Mouse (Mus musculus): ENCODE results near the gene Gm13306. TPM values are rescaled to one million over a fixed set of nuclear protein-coding genes. Genes with fewer than 3 reads are reported as not detected.

Gene Gm13306
- polyA plus RNA-seq (2021; fragmentation: Nextera tagmentation) = 24.6 and 50.3 TPM in 2 replicates
- long read RNA-seq, experiment 1, partial matches to known transcripts = 5 of 26 reads
- long read RNA-seq, experiment 1, other reads (novel, unspliced or antisense) = 19 of 26 reads
- long read RNA-seq, experiment 2, partial matches to known transcripts = 1 of 12 reads
- long read RNA-seq, experiment 2, other reads (novel, unspliced or antisense) = 11 of 12 reads

GRCm38 (mm10) chr4:42153136-42153535 lies at the start of gene Gm13306:
TSS of gene Gm13306 (plus strand) at chr4:42153436.

DNA sequence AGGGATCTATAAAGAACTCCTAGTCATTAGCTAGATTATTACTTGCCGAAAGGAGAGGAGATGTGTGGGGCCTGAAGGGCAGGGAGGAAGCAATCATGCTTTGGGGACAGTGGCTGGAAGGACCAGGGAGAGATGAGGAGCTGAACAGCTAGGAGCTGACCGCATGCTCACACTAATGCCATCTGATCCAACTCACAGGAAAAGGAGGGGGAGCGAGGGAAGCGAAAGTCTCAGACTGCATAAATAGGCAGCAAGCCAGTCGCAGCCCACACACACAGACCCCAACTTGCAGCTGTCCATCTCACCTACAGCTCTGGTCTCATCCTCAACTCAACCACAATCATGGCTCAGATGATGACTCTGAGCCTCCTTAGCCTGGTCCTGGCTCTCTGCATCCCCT lies 38.7 kb upstream of the Gm13306 start, which contains the start of gene Gm13304:
Gene Gm13304 (plus strand): TSS at position 301 of the 400 bp plus-strand sequence.

GRCm38 (mm10) chr4:42168503-42168902 lies 15.3 kb downstream of the Gm13306 start, which contains the start of gene Gm13305:
TSS of gene Gm13305 (minus strand) at chr4:42168603.

Other genes starting within 250 kb of the Gm13306 start
- gene Gm21541, start 249.8 kb upstream of the Gm13306 start, polyA plus RNA-seq (2021; fragmentation: Nextera tagmentation) = 4.5 TPM in 1 of 2 replicates, not detected in the other
- gene Gm20878, start 211.9 kb upstream of the Gm13306 start, polyA plus RNA-seq (2021; fragmentation: Nextera tagmentation) = 12.6 and 24.4 TPM in 2 replicates
- 0.16 and 1.3 TPM in 2 replicates for gene Fam205a4, start 187.4 kb upstream of the Gm13306 start, polyA plus RNA-seq (2021; fragmentation: Nextera tagmentation)
- gene Gm21093, start 118.7 kb upstream of the Gm13306 start, polyA plus RNA-seq (2021; fragmentation: Nextera tagmentation) = 0.89 and 2.0 TPM in 2 replicates
- gene Gm3893, start 62.2 kb upstream of the Gm13306 start, polyA plus RNA-seq (2021; fragmentation: Nextera tagmentation) = not detected in 2 replicates
- 0.55 and 42.4 TPM in 2 replicates for gene Gm13304, start 38.6 kb upstream of the Gm13306 start, polyA plus RNA-seq (2021; fragmentation: Nextera tagmentation)
- 1.8 and 4.4 TPM in 2 replicates for gene Gm13305, start 15.2 kb downstream of the Gm13306 start, polyA plus RNA-seq (2021; fragmentation: Nextera tagmentation)
- gene Gm10600, start 87.2 kb downstream of the Gm13306 start, polyA plus RNA-seq (2021; fragmentation: Nextera tagmentation) = 1.0 TPM in 1 of 2 replicates, not detected in the other
- gene Ccl21b, start 102.3 kb downstream of the Gm13306 start, polyA plus RNA-seq (2021; fragmentation: Nextera tagmentation) = not detected in 2 replicates
- gene Gm21953, start 140.8 kb downstream of the Gm13306 start, polyA plus RNA-seq (2021; fragmentation: Nextera tagmentation) = 2.0 TPM in 1 of 2 replicates, not detected in the other
- not detected in 2 replicates for gene Fam205a3, start 164.9 kb downstream of the Gm13306 start, polyA plus RNA-seq (2021; fragmentation: Nextera tagmentation)

Data from left cerebral cortex, adult 6 months (tissue).